Mouse (Mus musculus) cerebellum, adult 2 months (tissue): ENCODE measurements around the gene Fkbp2.

ENCODE experiments used
- CTCF ChIP-seq: fragments of 200-500 bp; IDR thresholded peaks from 2 replicates; pipeline ENCODE4 v1.5.1; 2011; ENCODE audit warnings: low read depth, mild to moderate bottlenecking, control low read depth, low read length, moderate library complexity, borderline replicate concordance; ENCODE audit not compliant: insufficient read depth
- POLR2A ChIP-seq: fragments of 200-500 bp; IDR thresholded peaks from 2 replicates; pipeline ENCODE4 v1.6.1; 2011; ENCODE audit warnings: low read length, control low read depth, borderline replicate concordance; ENCODE audit not compliant: insufficient read depth

DNA sequence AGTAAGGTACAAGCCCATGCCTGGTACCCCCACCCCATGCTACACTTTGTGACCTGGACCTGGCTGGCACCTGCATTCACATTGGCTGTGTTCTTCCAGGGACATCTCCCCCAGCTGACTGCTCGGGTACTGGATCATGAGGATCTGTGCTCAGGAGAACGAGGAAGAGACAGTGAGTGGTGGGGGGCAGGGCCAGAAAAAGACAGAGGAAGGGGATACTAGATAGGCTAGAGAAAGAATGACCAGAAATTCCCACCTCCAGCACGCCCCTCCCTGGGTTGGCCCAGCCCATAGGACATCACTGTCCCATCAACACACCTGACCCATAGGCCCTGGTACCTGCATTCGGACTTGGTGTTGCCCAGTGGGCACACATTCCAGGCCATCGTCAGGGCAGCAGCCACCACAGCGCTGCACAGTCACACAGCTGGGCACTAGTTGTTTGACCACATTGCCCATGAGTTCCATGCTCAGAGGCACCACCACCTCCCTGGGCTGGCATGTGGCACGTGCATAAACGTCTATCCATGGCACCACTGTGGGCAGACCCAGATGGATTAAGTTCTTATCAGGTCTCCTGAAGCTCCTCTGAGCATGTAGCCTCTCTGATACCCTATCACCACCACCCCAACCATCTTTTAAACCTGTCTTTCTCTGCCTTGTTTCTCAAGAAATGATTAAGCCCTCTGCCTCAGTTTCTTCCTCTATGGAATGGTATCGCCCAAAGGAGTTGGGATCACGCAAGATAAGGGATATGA is 5.8 kb upstream of the Fkbp2 start:
- no peak for TF ChIP-seq POLR2A
- no peak for TF ChIP-seq CTCF
